Mouse (Mus musculus) neural tube, embryonic 12.5 days (tissue): ENCODE results near the gene Adora2a. TPM values are rescaled to one million over a fixed set of nuclear protein-coding genes. Genes with fewer than 3 reads are reported as not detected.

ENCODE experiments used
- ATAC-seq: fragments of 200-750 bp; cut with Nextera tagmentation; 2 replicates; pipeline ENCODE4 v1.8.0; 2017; ENCODE audit warnings: low read depth, mild to moderate bottlenecking, moderate TSS enrichment, moderate library complexity; ENCODE audit not compliant: low FRiP score
- H3K27ac ChIP-seq: fragments of 300-500 bp; sonication (generic); 2 replicates; pipeline ENCODE4 v1.5.1; 2016
- H3K27me3 ChIP-seq: fragments of 300-500 bp; sonication (generic); replicated peaks from 2 replicates; pipeline ENCODE4 v1.6.1; 2016; ENCODE audit warnings: mild to moderate bottlenecking
- H3K36me3 ChIP-seq: fragments of 300-500 bp; sonication (generic); 2 replicates; pipeline ENCODE4 v1.6.1; 2016; ENCODE audit warnings: mild to moderate bottlenecking
- H3K4me1 ChIP-seq: fragments of 300-500 bp; sonication (generic); 2 replicates; pipeline ENCODE4 v1.6.1; 2016
- H3K4me2 ChIP-seq: fragments of 300-500 bp; sonication (generic); replicated peaks from 2 replicates; pipeline ENCODE4 v1.6.1; 2016; ENCODE audit warnings: mild to moderate bottlenecking
- H3K4me3 ChIP-seq: fragments of 300-500 bp; sonication (generic); 2 replicates; pipeline ENCODE4 v1.5.1; 2016
- H3K9ac ChIP-seq: fragments of 300-500 bp; sonication (generic); 2 replicates; pipeline ENCODE4 v1.6.1; 2016; ENCODE audit warnings: mild to moderate bottlenecking
- H3K9me3 ChIP-seq: fragments of 300-500 bp; sonication (generic); 2 replicates; pipeline ENCODE4 v1.6.1; 2016; ENCODE audit warnings: mild to moderate bottlenecking
- WGBS: fragments of 180-500 bp; shearing (Covaris S2); methylation state at CpG from one replicate; pipeline ENCODE4 v1.1.7; 2016; 5-methylcytosine and 5-hydroxymethylcytosine counted together
- polyA plus RNA-seq: library from polyadenylated mRNA; unstranded; fragments of >200 nt; fragmentation: Nextera tagmentation; extraction: Ambion mirVana; gene quantifications from 2 replicates; pipeline ENCODE4 v1.2.1, GENCODE M21; 2016

Adora2a gene
- polyA plus RNA-seq, 1 experiment from 2014 or later, result 3.5 TPM

DNA sequence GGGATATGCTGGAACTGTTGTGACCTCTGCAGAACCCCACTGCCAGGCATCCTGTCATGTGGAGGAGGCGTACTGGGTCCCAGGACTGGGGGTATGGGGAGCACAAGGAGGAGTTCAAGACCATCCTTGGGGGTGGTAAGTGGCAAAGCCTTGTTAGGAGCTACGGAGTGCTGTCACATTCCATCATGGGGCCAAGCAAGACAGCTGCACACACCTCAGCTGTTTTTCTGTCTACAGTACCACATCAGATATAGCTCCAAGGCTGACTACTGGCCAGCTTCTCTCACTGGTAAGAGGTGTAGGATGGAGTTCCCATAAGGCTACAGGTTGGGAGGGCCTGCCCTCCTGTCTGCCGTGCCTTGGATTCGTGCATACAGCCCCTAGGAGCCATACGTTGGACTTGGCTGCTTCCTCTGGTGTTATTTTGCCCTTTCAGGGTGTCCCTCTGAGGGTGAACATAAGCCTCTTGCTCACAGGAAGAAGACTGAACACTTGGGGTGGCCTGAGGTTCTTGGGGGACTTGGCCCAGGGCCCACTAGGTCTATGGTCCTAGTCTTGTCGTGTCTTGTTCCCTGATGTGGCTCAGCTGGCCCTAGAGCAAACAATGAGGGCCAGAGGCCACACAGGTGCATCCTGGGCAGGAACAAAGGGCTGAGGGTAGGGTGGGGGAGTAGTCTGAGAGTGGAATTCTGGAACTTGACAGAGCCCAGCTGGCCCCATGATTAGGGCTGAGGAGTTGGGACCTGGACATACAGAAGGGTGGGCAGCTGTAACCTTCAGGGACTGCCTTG is 2.3 kb upstream of the Adora2a start:
- Histone ChIP-seq H3K4me1 (peaks cover 12% of the 10 kb centered on the region), H3K9ac (no peak overlapping the region), H3K27ac (no peak overlapping the region), H3K36me3 (peaks cover 30% of the 10 kb centered on the region), H3K4me3 (no peak overlapping the region), H3K9me3 (no peaks in the 10 kb centered on the region), H3K27me3 (peaks cover 40% of the 10 kb centered on the region), H3K4me2 (no peak overlapping the region)
- 78% methylated on average over 6 of the region's 6 CpGs for WGBS
- no peak for ATAC-seq

GRCm38 (mm10) chr10:75315756-75316155 is 921 bp upstream of the Adora2a start:
- WGBS, result 83% methylated on average over 8 of the region's 8 CpGs
- Histone ChIP-seq H3K4me2 (no peak overlapping the region), H3K27me3 (peaks cover 40% of the 10 kb centered on the region), H3K36me3 (peaks cover 16% of the 10 kb centered on the region), H3K4me3 (no peak overlapping the region), H3K27ac (no peak overlapping the region), H3K9ac (no peak overlapping the region), H3K9me3 (no peaks in the 10 kb centered on the region), H3K4me1 (peaks cover 12% of the 10 kb centered on the region)
- ATAC-seq, result no peak

GRCm38 (mm10) chr10:75316472-75316871 is 205 bp upstream of the Adora2a start:
- ATAC-seq, result peak; percentile 48; the same call in 1 of the 2 replicates
- peak overlapping the region; percentile 56; the same call in 1 of the 2 replicates for H3K9ac ChIP-seq
- H3K27me3 ChIP-seq, result peaks cover 40% of the 10 kb centered on the region
- 5% methylated on average over 9 of the region's 9 CpGs for WGBS
- peaks cover 9% of the 10 kb centered on the region for H3K36me3 ChIP-seq
- H3K4me1 ChIP-seq, result peaks cover 12% of the 10 kb centered on the region
- H3K9me3 ChIP-seq, result no peaks in the 10 kb centered on the region
- H3K4me3 ChIP-seq, result peak overlapping the region; percentile 34
- H3K27ac ChIP-seq, result no peak overlapping the region
- peak overlapping the region; percentile 65 for H3K4me2 ChIP-seq

GRCm38 (mm10) chr10:75316908-75317761 is 458 bp downstream of the Adora2a start:
- 2% methylated on average over 81 of the region's 81 CpGs for WGBS
- Histone ChIP-seq H3K4me1 (peaks cover 12% of the 10 kb centered on the region), H3K4me2 (peak overlapping the region; percentile 65), H3K4me3 (peak overlapping the region; percentile 34), H3K27me3 (peaks cover 40% of the 10 kb centered on the region), H3K36me3 (peaks cover 3% of the 10 kb centered on the region; the same call in 1 of the 2 replicates), H3K27ac (no peak overlapping the region), H3K9ac (peak overlapping the region; percentile 56), H3K9me3 (no peaks in the 10 kb centered on the region)
- peak; percentile 85 for ATAC-seq

GRCm38 (mm10) chr10:75318206-75318605 is 1.5 kb downstream of the Adora2a start:
- ATAC-seq, result no peak
- 85% methylated on average over 6 of the region's 6 CpGs for WGBS
- no peak overlapping the region for H3K27ac ChIP-seq
- H3K9me3 ChIP-seq, result no peaks in the 10 kb centered on the region
- H3K4me3 ChIP-seq, result no peak overlapping the region
- H3K4me2 ChIP-seq, result peak overlapping the region; percentile 65; the same call in 1 of the 2 replicates
- H3K36me3 ChIP-seq, result no peaks in the 10 kb centered on the region
- H3K27me3 ChIP-seq, result peaks cover 40% of the 10 kb centered on the region
- peaks cover 12% of the 10 kb centered on the region for H3K4me1 ChIP-seq
- no peak overlapping the region for H3K9ac ChIP-seq

DNA sequence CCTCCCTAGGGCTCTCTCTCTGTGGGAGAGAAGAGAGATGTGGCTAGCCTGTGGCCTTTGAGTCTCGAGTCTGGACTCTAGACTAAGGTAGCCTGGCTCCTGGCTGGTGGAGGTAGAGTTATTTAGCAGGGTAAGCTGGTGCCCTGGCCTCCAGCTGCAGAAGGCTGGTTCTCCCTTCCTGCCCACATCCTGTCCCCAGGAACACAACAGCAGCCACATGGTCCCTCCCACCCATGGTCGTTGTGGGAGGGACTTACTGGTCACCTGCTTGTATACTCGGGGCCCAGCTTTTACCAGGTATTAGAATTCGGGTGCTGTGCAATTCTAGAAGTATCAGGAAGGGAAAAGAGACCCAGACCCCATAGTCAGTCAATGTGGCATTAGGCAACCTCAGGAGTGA is 3.6 kb downstream of the Adora2a start:
- peaks cover 40% of the 10 kb centered on the region for H3K27me3 ChIP-seq
- H3K36me3 ChIP-seq, result no peaks in the 10 kb centered on the region
- ATAC-seq, result no peak
- no peak overlapping the region for H3K9ac ChIP-seq
- H3K4me2 ChIP-seq, result no peak overlapping the region
- no peaks in the 10 kb centered on the region for H3K9me3 ChIP-seq
- WGBS, result 62% methylated on average over 4 of the region's 4 CpGs
- H3K4me3 ChIP-seq, result no peak overlapping the region
- no peak overlapping the region for H3K27ac ChIP-seq
- peaks cover 12% of the 10 kb centered on the region for H3K4me1 ChIP-seq

- H3K9ac ChIP-seq, result no peak overlapping the region
- 63% methylated on average over 6 of the region's 6 CpGs for WGBS
- H3K4me3 ChIP-seq, result no peak overlapping the region
- no peaks in the 10 kb centered on the region for H3K36me3 ChIP-seq
- no peaks in the 10 kb centered on the region for H3K9me3 ChIP-seq
- no peak for ATAC-seq
- H3K27ac ChIP-seq, result no peak overlapping the region
- H3K27me3 ChIP-seq, result peaks cover 13% of the 10 kb centered on the region
- no peak overlapping the region for H3K4me2 ChIP-seq
- no peaks in the 10 kb centered on the region for H3K4me1 ChIP-seq
Measured at GRCm38 (mm10) chr10:75322966-75323365, 6.3 kb downstream of the Adora2a start.

DNA sequence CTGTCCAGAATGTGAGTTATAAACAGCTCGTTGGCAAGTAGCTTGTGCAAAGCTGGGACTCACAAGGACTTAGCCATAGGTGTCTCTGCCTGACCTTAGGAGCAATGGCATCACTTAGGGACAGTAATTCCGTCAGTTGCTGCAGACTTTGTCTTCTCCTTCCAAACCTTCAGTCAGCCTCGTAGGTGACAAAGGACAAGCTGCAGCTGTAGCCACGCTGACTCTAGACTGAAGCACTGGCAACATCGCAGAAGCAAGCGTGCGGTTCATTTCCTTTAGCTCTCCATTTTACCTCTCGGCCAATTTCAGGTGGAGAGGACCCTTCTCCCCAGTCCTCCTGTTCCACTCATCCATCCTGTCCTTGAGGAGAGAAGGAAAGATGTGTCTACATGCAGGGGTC is 7.3 kb downstream of the Adora2a start:
- H3K9me3 ChIP-seq, result no peaks in the 10 kb centered on the region
- WGBS, result 87% methylated on average over 8 of the region's 8 CpGs
- H3K36me3 ChIP-seq, result no peaks in the 10 kb centered on the region
- H3K4me3 ChIP-seq, result no peak overlapping the region
- H3K27ac ChIP-seq, result no peak overlapping the region
- H3K9ac ChIP-seq, result no peak overlapping the region
- no peaks in the 10 kb centered on the region for H3K4me1 ChIP-seq
- ATAC-seq, result no peak
- H3K27me3 ChIP-seq, result peaks cover 3% of the 10 kb centered on the region; the same call in 1 of the 2 replicates
- no peak overlapping the region for H3K4me2 ChIP-seq

GRCm38 (mm10) chr10:75324391-75324790 is 7.7 kb downstream of the Adora2a start:
- Histone ChIP-seq H3K9me3 (no peaks in the 10 kb centered on the region), H3K9ac (no peak overlapping the region), H3K36me3 (no peaks in the 10 kb centered on the region), H3K4me3 (no peak overlapping the region), H3K4me1 (no peaks in the 10 kb centered on the region), H3K27me3 (no peaks in the 10 kb centered on the region; the same call in 1 of the 2 replicates), H3K4me2 (no peak overlapping the region), H3K27ac (no peak overlapping the region)
- no peak for ATAC-seq
- 76% methylated on average over 10 of the region's 10 CpGs for WGBS

GRCm38 (mm10) chr10:75325821-75326220 is 9.1 kb downstream of the Adora2a start:
- no peak overlapping the region for H3K4me3 ChIP-seq

DNA sequence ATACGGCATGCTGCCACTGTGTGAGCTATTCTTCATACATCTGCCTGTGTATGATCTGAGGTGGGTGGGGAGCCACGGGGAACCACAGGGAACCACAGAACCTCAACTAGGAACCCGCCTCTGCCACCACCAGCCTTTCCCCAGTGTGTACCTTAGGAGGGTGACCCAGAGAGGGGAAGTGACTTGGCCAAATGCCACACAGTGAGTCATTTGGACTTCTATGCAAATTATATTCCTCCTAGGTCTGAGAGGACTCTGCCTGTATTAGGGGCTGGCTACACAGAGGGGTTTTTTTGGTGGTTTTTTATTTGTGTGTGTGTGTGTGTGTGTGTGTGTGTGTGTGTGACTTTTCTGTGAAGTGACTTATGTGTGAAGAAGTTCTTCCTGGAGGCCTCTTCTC is 9.9 kb downstream of the Adora2a start:
- H3K4me3 ChIP-seq, result no peak overlapping the region
- no peaks in the 10 kb centered on the region for H3K9me3 ChIP-seq
- no peak overlapping the region for H3K9ac ChIP-seq
- no peak overlapping the region for H3K27ac ChIP-seq
- no peaks in the 10 kb centered on the region for H3K27me3 ChIP-seq
- no peaks in the 10 kb centered on the region for H3K4me1 ChIP-seq
- H3K4me2 ChIP-seq, result no peak overlapping the region
- WGBS, result 83% methylated on average over 3 of the region's 3 CpGs
- no peak for ATAC-seq
- no peaks in the 10 kb centered on the region for H3K36me3 ChIP-seq

More at GRCm38 (mm10) chr10:75325821-75326220, 9.1 kb downstream of the Adora2a start:
- Histone ChIP-seq H3K27ac (no peak overlapping the region), H3K27me3 (no peaks in the 10 kb centered on the region), H3K9ac (no peak overlapping the region), H3K4me1 (no peaks in the 10 kb centered on the region), H3K9me3 (no peaks in the 10 kb centered on the region), H3K4me2 (no peak overlapping the region), H3K36me3 (no peaks in the 10 kb centered on the region)
- no peak for ATAC-seq
- 94% methylated on average over 23 of the region's 23 CpGs for WGBS

- no peak overlapping the region for H3K27ac ChIP-seq
- H3K9me3 ChIP-seq, result no peaks in the 10 kb centered on the region
- H3K4me1 ChIP-seq, result no peaks in the 10 kb centered on the region
- H3K27me3 ChIP-seq, result no peaks in the 10 kb centered on the region
- no peak overlapping the region for H3K9ac ChIP-seq
- H3K4me3 ChIP-seq, result no peak overlapping the region
- H3K4me2 ChIP-seq, result no peak overlapping the region
- WGBS, result 82% methylated on average over 11 of the region's 11 CpGs
- H3K36me3 ChIP-seq, result no peaks in the 10 kb centered on the region
- ATAC-seq, result no peak
Measured at GRCm38 (mm10) chr10:75327081-75327480, 10.4 kb downstream of the Adora2a start.
